Mouse (Mus musculus): Measurements from ENCODE around the gene Gm3285.

Gene Gm3285

DNA sequence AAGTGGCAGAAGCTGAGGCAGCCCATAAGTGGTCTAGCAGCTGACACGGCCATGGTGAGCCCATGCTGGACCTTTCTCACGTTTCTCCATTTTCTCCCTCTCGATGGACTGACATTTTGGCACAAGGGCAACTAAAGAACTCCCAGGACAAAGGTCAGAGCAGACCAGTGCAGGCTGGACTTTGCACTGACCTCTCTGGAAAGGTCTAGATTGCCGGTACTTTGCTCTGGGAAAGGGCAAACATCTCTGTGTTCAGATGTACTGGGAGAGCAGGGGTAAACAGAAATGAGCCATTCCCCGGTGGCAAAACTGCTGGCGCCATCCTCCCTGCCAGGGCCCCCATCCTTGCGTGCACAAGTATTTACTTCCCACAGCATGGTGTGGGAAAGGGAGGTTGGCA is 38.4 kb downstream of the Gm3285 start:
- intact Hi-C loops (cut with DNase I), result no loop called here

- intact Hi-C loops (cut with DNase I), result no loop called here
These were observed 39.4 kb downstream of the Gm3285 start for GRCm38 (mm10) chr10:77900903-77901818.

DNA sequence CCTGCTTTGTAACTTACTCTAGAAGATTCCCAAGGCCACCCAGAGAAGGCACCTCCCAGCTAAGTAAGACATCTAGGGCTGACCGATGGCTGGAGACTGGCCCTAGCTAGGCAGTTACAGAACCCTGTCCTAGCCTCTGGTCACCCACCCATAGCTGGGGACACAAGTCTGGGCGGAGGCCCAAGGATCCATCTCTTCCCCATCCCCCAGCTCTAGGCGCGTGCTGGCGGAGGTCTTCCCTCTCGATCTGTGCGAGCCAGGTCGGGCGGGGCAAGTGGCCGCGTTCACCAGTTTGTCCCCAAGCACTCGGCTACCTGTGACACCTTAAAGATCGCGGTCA is 40.1 kb downstream of the Gm3285 start:
- intact Hi-C loops (cut with DNase I), result no loop called here

GRCm38 (mm10) chr10:77902211-77902893 is 40.6 kb downstream of the Gm3285 start, which contains the start of gene Lrrc3:
Gene Lrrc3, minus strand, starts transcription at chr10:77902536.
- intact Hi-C loops (cut with DNase I), result no loop called here

- intact Hi-C loops (cut with DNase I), result no loop called here
These were observed 41.3 kb downstream of the Gm3285 start for GRCm38 (mm10) chr10:77902894-77903715.
